Mouse (Mus musculus): ENCODE measurements around the gene Mutyh.

Gene Mutyh

GRCm38 (mm10) chr4:116807197-116808129 is at the start of gene Mutyh, which contains the start of gene Toe1:
Mutyh (plus strand) TSS chr4:116807723.
Toe1 (minus strand) TSS chr4:116807640.
- peak; percentile 97 to 99 for DNase-seq

- DNase-seq: no peak
Observed at GRCm38 (mm10) chr4:116761914-116762313, 45.6 kb upstream of the Mutyh start.

GRCm38 (mm10) chr4:116764001-116764400 is 43.5 kb upstream of the Mutyh start:
- no peak for DNase-seq

- no peak for DNase-seq
Observed at GRCm38 (mm10) chr4:116768510-116768909, 39.0 kb upstream of the Mutyh start.

GRCm38 (mm10) chr4:116769060-116769459 is 38.5 kb upstream of the Mutyh start:
- no peak for DNase-seq

GRCm38 (mm10) chr4:116776391-116776790 is 31.1 kb upstream of the Mutyh start:
- no peak for DNase-seq

GRCm38 (mm10) chr4:116777079-116777478 is 30.4 kb upstream of the Mutyh start:
- no peak for DNase-seq

- no peak for DNase-seq
Observed at GRCm38 (mm10) chr4:116780541-116780940, 27.0 kb upstream of the Mutyh start.

- no peak for DNase-seq
Observed at GRCm38 (mm10) chr4:116781366-116781765, 26.2 kb upstream of the Mutyh start.

- no peak for DNase-seq
Observed at GRCm38 (mm10) chr4:116782171-116782570, 25.4 kb upstream of the Mutyh start.

- DNase-seq: no peak
Observed at GRCm38 (mm10) chr4:116786587-116786986, 20.9 kb upstream of the Mutyh start.

- no peak for DNase-seq
Observed at GRCm38 (mm10) chr4:116787985-116788760, 19.4 kb upstream of the Mutyh start.

GRCm38 (mm10) chr4:116788956-116789355 is 18.6 kb upstream of the Mutyh start:
- peak; percentile 80 to 95 for DNase-seq

GRCm38 (mm10) chr4:116792453-116792852 is 15.1 kb upstream of the Mutyh start:
- DNase-seq: no peak

- DNase-seq: no peak
Observed at GRCm38 (mm10) chr4:116794273-116794672, 13.2 kb upstream of the Mutyh start.

- DNase-seq: peak; percentile 48 to 85
Observed at GRCm38 (mm10) chr4:116796442-116797110, 10.9 kb upstream of the Mutyh start.

GRCm38 (mm10) chr4:116799901-116800300 is 7.6 kb upstream of the Mutyh start:
- peak in 1 of 2 experiments; percentile 28 for DNase-seq

GRCm38 (mm10) chr4:116811012-116811411 is 3.5 kb downstream of the Mutyh start:
- DNase-seq: no peak

GRCm38 (mm10) chr4:116815276-116815675 is 7.8 kb downstream of the Mutyh start:
- DNase-seq: no peak

- no peak for DNase-seq
Observed at GRCm38 (mm10) chr4:116817486-116817885, 10.0 kb downstream of the Mutyh start.

- peak in 1 of 2 experiments; percentile 43 for DNase-seq
Observed at GRCm38 (mm10) chr4:116819968-116820901, 12.7 kb downstream of the Mutyh start.
